Mouse (Mus musculus) cerebellum, adult 9-10 months (tissue): ENCODE data around the gene Rnft2.

Experiments
- DNase-seq: peaks from one replicate; pipeline ENCODE4 v3.0.0; 2022

Rnft2 gene

DNA sequence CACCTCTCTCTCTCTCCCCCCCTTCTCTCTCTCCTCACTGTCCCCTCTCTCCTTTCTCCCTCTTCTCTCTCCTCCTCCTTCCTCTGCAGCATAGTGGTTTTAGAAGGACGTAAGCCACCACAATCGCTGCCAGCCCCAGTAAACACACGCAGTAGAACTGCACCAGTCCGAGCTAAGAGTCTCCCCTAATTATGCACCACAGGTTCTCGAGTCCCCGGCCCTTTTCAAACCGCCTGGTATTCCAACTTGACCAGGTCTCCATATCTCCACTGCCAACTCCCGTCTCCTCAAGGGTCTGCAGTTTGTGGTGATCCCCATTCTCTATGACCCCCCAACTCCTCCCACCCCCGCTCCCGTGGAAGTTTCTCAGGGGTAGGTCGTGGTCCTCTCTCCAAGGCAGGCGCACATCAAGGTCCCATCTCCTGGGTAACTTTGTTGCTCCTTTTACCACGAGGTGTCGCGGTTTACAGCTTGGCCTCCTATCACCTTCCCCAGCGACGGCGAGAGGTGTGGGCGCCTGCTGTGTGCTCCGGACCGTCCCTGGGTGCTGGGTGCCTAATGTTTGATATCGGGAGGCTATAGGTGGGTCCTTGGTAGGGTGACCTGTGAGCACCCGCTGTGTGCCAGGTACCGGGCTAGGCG lies 73.9 kb downstream of the Rnft2 start:
- DNase-seq = no peak

DNA sequence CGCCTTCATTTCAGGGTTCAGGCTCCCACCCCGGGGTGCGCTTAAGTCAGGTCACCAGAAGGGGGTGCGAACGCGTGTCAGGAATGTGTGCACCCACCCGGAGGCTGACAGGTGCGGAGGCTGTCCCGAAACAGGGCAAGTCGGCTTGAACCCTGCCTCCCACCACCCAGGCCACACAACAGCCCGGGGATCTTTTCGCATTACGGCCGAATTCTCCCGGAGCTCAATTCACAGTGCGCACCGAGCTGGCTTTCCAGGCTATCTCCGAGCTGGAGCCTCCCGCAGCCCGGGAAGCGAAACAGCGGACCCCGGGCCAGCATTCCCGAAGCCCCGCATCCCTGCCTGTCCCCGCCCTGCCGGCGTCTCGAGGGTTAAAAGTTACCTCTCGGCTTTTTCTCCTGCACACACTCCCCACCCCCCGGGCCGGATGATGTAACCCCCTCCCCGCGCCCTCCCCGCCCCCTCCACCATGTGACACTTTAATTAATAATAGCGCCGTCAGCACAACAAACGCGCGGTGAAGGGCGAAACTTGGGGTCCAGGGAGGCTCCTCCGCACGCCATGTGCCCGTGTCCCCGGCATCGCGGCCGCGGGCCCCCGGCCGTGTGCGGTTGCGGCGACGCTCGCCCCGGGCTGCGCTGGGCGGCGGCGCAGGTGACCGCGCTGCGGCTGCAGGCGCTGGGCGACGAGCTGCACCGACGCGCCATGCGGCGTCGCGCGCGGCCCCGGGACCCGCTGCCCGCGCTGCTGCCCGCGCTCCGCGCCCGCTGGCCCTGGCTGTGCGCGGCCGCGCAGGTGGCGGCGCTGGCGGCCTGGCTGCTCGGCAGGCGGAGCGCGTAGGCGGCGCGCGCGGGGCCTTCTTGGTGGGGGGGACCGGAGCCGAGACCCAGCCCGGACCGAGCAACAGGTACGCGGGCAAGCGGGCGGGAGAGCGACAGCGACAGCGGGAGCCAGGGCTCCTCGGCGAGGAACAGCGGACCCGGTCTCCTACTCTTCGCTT lies 75.4 kb downstream of the Rnft2 start:
- DNase-seq = no peak

DNA sequence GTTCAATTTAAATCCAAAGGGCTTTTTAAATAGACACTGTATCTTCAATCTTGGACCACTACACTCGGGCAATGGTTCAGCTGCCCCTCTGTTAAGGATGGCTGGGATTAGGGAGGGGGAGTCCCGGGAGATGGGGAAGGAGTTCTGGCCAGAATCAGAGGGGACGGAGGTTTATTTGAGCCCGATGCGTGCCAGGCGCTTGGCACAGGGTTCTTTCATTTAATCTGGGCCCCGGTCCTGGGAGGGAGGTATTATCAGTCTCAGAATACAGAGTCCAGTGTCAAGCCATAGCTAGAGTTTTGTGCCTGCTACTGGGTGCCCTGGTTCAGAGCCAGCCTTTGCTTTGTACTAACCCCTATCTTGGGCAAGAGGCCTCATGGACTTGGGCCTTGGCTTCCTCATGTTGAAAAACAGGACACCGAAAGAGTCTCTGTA lies 77.3 kb downstream of the Rnft2 start:
- DNase-seq = no peak

DNA sequence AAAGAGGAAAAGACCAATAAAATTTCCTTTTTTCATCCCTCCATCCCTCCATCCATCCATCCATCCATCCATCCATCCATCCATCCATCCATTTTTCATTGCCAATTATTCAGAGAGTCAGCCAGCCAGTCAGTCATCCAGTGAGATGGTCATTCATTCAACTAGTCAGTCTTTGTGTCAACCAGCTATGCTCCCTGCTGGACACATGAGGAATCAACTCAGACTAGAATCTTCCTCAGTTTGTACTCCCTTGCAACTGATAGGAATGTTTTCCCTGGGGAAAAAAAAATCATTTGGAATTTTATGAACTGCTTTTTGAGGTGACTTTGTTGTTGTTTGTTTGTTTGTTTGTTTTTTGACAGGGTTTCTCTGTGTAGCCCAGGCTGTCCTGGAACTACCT lies 79.5 kb downstream of the Rnft2 start:
- no peak for DNase-seq

DNA sequence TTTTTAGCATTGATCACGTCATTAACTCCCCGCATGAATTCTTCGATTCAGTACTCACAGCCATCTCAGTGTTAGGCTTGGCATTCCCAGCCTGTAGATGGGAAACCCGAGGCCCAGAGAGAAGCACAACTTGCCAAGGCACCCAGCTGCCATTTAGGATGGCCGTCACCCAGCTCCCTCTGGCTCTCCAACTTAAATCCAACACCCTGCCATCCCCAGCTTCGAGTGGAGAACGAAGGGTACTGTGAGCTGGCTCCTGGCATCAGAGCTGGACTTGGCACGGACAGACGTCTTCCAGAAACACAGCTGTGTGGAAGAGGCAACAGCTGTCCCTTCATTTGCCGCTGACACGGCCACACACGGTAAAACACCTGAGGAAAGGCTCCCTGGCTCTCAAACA lies 80.3 kb downstream of the Rnft2 start, which contains the start of gene Hrk:
Gene Hrk (plus strand): TSS at position 68 of the 400 bp plus-strand sequence.
- no peak for DNase-seq

DNA sequence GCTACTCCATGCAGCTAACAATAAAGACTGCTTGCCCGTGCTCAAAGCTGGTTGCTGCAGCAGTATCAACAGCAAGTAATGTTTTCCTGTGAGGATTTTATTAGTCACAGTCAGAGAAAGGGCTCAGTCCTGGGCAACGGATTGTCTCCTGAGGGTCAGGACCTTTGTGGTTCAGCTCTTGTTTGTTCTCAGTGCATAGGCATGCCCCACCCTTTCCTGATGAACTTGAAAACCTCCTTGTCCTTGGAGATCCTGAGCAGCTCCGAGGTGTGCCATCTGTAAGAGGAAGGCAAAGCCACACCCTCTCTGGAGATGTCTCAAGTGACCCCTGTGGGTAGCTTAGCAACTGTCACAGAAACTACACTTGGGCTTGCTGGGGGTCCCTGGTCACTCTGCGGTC lies 84.2 kb downstream of the Rnft2 start:
- no peak for DNase-seq

DNA sequence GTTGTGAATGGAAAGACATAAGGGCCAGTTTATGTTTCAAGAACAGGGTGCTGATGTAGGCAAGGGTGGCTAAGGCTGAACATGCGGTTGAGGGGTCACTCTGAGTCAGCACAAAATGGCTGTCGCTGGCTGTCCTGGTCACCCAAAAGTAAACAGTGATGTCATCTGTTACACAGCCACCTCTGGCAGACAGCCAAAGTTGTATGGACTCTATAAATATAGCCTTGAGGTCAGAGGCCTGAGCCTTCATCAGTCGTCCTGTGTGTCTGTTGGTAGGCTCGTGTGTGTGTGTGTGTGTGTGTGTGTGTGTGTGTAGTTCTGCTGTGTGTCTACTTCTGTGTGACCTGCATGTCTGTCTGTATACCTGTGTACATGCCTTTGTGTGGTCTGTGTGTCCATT lies 87.9 kb downstream of the Rnft2 start:
- DNase-seq = no peak

DNA sequence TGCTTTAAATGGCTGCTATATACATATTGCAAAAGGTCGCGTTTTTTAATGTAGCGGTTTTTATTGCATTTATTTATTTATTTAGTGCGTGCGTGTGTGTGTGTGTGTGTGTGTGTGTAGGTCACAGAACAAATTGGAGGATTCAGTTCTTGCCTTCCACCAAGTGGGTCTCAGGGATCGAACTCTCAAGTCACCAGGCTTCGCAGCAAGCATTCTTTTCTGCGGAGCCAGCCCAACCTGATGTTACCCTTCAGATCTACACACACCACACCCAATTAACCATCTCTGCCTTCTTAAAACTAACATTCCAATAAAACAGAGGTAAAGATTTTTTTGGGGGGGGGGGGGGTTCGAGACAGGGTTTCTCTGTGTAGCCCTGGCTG lies 89.4 kb downstream of the Rnft2 start:
- DNase-seq = no peak

DNA sequence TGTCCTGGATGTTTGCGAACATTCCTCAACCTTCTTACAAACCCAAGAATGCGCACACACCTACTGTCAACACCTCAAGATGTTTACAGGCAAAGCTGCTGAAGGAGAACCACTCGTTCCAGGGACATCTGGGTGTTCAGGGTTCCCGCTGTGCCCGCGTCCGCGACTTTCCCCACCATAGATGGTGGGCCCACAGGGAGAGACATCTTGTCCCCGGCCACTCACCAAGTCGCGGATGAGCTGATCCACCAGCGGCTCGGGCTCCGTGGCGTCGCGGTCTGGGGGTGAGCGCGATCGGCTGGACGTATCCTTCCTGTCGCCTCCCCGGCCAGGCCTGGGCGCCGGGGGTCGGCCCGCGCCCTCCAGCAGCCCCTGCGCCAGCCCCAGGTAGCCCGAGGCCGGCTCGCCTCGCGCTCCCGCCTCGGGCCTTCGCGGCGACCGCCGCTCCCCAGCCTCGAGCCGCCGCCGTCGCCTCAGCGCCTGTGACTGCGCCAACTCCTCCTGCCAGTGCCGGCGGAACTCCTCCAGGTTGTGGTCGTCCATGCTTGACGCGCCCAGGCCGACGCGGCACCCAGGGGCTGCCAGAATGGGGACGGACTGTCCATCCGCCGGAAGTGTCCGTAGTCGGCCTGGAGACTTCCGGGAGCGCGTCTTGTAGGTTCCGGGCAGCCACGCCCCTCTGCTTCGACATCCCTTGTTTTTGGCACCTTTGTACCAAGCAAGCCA lies 89.9 kb downstream of the Rnft2 start, which contains the start of gene Fbxw8:
Gene Fbxw8 (minus strand): TSS at position 626 of the 726 bp plus-strand sequence.
- DNase-seq = peak; percentile 83

DNA sequence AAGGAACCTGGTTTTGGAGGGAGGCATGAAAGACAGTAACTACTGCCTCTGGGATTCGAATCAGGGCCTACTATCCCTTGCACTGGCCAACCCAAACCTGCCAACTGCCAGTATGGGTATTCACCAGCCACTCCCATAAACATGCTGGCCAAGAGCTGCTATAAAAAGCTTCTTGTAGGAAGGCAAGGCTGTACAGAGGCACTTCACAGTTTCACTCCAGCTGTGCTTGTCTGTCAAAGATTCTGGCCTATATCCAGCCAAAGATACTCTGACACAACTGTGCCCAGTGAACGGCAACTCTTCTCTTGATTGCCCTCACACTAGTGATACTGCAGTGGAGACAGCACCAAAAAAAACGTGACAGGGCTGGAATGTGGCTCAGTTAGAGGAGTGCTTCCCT lies 95.2 kb downstream of the Rnft2 start:
- no peak for DNase-seq

DNA sequence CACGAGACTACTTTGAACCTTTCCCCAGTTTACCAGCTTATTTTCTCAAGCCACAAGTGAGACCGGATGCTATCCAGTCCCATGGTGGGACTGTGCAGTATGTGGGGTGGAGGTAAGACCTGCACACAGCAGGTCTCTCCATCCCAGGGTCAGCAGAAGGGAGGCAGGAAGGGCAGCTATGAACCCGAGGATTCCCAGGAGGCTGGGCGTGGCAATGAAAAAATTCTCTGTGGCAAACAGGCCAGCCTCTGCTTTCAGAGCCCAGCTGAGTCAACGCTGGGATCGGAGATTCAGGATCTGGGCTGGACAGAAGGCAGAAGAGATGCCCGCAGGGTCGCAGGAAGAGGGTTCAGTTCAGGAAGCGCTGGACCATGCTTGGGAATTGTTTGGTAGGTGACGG lies 97.7 kb downstream of the Rnft2 start:
- DNase-seq = no peak

DNA sequence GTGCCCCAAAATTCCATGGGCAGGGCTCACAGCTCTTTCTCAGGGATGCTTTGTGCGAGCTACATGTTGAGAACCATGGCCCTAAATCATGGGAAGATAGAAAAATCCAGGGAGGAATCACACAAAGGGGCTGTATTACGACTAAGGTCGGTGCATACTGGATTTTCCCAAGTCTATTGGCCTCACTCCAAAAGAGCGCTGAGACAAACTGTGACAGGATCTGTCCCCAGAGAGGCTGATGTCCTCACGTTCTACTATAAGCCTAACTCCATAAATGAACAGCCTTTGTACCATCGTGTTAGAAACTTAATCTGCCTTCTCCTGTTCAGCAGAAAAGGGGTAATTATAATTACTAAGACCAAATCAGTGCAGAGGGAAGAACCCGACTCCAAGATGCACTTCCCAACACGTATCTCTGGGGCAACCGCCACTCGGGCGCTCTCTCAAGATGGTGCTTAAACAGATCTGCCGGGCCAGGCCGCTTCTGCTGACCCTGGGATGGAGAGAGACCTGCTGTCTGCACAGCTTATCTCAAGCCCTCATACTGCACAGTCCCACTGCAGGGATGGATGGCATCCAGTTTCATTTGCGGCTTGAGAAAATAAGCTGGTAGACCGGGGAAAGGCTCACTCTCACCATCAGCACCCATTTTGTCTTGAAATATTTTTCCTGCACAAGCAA lies 98.8 kb downstream of the Rnft2 start:
- peak; percentile 67 for DNase-seq

DNA sequence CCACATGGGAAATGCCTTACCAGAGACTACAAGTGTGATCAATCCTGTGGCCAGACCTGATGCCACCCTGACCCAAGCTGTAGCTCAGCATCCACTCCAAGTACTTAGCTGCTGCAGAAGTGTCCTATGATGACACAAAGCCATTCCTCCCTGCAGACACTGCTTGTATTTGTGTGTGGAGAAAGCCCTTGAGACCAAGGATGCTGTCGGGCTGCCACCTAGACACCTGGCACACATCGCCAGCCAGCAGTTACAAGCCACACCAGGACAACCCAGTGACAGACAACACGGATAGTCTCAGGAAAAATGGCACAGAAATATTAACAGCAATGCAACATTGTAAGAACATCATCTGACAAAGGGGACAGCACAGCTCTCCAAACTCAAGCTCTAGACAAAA lies 99.5 kb downstream of the Rnft2 start:
- no peak for DNase-seq

DNA sequence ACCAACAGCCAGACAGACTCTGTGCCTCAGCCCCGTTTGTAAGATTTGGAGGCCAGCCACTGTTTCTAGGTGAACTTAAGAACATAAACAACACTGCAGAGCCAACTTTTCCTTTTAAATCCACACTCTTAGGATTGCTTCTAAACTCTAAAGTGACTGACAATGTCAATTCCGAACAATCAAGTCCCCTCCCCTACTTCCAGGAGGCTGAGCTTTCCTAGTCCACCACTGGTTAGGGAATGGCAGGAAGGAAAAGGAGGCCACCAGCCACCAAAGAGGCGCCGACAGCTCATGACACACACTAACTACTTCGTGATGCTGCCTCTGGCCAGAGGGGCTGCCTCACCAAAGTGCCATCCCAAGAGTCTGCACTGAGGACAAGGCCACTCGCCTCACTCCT lies 100.1 kb downstream of the Rnft2 start:
- DNase-seq = no peak

DNA sequence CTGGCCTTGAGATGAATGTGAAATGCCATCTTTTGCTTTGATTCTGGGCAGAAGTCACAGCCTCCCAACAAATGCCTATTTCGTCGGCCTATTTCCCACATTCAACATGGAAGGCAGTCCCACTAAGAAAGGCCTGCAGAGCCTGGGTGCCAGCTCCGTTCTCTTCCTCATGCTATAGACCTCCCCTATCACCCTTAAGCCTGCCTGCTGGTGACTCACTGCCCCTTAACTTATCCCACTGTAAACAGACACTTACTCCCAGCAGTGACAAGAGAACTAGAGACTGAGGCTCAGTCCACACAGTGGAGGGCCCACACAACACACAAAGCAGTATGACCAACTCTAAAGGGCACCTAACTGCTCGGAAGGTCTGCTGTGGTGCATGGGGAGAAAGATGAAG lies 100.6 kb downstream of the Rnft2 start:
- no peak for DNase-seq

DNA sequence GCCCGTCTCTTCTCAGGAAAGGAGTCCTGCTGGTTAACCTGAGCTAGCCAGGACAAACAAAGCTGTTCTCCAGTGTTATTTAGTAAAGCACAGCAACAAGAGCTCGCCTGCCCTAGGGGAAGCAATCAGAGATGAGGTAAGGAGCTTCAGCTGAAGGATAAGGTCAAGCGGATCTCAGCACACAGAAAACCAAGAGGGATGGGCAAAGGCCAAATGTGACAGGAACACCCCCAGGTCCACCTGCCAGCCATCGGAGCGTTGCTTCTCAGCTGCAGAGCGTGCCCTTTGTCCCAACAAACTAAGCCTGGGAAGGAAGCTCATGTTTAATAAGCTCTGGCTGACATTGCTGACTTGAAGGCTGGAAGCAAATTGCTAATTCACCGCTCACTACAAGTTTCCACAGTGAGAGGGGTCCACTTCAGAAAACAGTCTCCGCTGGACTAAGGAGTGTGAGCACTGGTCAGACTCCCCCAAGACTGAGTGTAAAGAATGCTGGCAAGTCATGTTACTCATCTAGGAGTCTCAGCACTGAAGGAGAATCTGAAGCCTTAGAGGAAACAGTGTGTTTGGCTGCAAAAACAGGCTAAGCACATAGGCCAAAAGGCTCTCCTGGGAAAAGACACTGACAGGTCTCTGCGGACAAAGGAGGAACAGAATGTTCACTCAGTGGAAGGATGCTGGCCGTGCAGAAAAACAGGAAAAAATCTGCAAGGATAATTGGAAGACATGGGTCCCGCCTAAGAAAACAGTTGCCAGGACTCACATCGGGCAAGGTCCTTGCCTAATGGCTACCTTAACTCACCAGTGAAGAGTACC lies 101.5 kb downstream of the Rnft2 start:
- DNase-seq = no peak

DNA sequence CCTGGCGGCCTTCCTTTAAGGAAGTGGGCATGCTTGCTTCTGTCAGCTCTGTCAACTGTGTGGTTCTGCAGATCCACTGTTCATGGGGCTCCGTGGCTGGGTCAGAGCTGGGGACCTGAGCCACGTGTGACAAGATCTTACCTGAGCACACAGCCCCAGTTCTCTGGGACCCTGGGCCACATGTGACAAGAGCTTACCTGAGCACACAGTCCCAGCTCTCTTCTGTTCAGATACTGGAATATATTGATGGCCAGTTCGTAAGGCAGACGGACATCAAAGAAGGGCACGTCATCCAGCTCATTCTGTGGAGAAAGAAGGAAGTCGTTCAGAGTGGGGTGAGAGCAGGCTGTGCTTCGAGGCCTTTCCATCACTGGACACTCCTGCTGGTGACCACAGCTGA lies 102.4 kb downstream of the Rnft2 start:
- DNase-seq = no peak
